Mouse (Mus musculus) hematopoietic stem cell, adult 5-6 weeks (primary cell): Measurements from ENCODE around the gene Tenm4. TPM values are rescaled to one million over a fixed set of nuclear protein-coding genes. Genes with fewer than 3 reads are reported as not detected.

Experiments
- ATAC-seq, 2 experiments: fragments of 125-278 bp in 1 of 2; replicated peaks in 1 of 2; 2 replicates each; pipeline ENCODE4 v1.8.0; 2016 to 2017; ENCODE audit warnings: inconsistent platforms in 2 of 2, mild to moderate bottlenecking in 2 of 2, moderate number of reproducible peaks in 2 of 2, low read depth in 1 of 2, moderate TSS enrichment in 1 of 2; ENCODE audit not compliant: low FRiP score in 2 of 2, poor library complexity in 2 of 2, severe bottlenecking in 2 of 2, insufficient read depth in 1 of 2, low TSS enrichment in 1 of 2
- total RNA-seq: library from RNA; stranded (forward); fragments of 172-1452, 232-1000 nt; gene quantifications from 2 replicates; pipeline ENCODE4 v1.2.3, GENCODE M21; 2017

Gene Tenm4
- total RNA-seq, 1 experiment from 2014 or later: not detected

- ATAC-seq: no peak
Observed at GRCm38 (mm10) chr7:96511953-96512511, 341.0 kb downstream of the Tenm4 start.

- peak; percentile 65 to 88 for ATAC-seq
Observed at GRCm38 (mm10) chr7:96519216-96519615, 348.2 kb downstream of the Tenm4 start.

GRCm38 (mm10) chr7:96521956-96522355 is 350.9 kb downstream of the Tenm4 start:
- ATAC-seq: no peak

DNA sequence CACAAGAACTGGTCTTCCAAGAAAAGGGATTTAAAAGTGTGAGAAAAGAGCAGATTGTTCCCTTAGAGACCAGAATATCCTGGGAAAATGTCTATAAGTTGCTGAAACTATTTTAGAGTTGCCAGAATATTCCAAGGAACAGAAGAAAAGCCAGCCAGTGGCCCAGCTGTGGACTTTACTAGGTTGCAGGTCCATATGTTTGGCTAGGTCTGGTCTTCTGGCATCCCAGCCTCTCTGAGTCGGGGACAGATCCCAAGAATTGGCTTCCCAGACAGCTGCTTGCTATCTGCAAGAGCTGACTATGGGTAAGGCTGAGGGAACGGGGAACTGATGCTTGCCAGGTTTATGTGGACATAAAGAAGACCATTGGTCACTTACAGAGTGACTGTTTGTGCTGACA is 352.6 kb downstream of the Tenm4 start:
- no peak for ATAC-seq

DNA sequence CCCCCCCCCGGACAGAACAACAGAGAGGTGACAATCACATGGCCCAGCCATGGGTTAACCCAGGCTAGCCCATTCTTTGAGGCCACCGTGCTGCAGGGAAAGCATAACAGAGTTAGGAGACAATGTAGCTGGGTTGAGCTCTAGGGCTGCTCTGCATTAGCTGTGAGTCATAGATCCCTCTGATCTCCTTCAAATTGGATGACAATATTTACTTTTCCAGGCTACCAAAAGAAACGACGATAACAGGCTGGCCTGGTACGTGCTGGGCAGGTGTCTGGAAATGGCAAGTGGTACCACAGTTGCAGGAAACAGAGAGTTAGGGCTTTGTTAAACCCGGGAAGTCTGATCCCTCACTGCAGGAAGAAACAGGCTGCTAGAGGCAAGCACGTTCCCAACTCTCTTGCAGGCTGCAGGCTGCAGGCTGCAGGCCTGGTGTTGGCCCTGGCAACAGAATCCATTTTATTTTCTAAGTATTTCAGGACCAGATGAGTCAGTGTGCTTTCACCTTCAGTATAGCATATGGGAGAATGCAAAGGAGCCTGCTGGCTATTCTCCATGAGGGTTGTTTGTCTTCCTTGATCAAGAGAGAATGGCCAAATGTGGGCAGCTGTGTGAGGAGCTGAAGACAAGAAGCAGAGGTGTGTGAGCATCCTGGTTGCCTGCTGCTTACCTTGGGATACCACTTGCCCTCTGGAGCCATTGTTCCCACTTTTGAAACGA is 353.6 kb downstream of the Tenm4 start:
- no peak for ATAC-seq

- no peak for ATAC-seq
Observed at GRCm38 (mm10) chr7:96525344-96525743, 354.3 kb downstream of the Tenm4 start.

GRCm38 (mm10) chr7:96530571-96531426 is 359.8 kb downstream of the Tenm4 start:
- ATAC-seq: no peak

- no peak for ATAC-seq
Observed at GRCm38 (mm10) chr7:96531954-96532737, 361.1 kb downstream of the Tenm4 start.

- ATAC-seq: no peak
Observed at GRCm38 (mm10) chr7:96532804-96533400, 361.9 kb downstream of the Tenm4 start.

GRCm38 (mm10) chr7:96536313-96536880 is 365.4 kb downstream of the Tenm4 start:
- ATAC-seq: no peak

DNA sequence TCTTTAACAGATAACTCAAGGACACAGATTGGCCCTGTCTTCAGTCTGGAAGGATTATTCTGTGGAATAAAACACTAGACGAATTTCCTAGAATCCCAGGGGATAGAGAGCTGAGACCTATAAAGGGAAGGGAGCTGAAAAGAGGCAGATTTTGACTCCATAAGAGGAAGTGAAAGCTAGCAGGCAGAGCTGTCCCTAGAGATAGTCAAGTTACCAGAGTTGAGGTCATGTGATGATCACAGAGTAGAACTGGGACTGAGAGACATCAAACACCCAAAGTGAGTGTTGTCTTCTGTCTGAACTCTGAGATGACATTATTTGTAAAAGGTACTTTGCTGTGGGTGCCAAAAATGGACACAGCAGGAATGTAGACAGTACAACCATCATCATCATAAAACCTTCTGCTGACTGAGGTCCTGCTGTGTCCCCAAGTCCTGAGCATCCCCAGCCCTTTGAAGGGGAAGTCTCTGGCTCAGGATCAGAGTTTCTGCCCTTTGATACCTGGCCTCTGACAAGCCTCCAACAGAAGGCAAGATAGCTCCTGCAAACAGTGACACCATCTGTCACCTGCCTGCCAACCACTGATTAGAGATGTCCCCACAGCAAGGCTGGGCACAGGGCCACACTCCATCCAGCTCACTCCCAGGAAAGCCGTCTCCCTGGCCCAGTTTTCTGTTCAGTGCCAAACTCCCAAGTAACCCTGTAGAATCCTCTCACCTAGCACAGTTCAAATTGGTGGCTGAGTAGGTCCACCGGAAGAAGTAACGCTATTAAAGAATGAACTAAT is 368.4 kb downstream of the Tenm4 start:
- 0 out of 4 replicates have a peak, but pooled peaks of 1 of the 2 experiments have one; percentile 13 for ATAC-seq

GRCm38 (mm10) chr7:96540458-96541096 is 369.5 kb downstream of the Tenm4 start:
- 0 out of 4 replicates have a peak, but pooled peaks of 1 of the 2 experiments have one; percentile 1 for ATAC-seq

DNA sequence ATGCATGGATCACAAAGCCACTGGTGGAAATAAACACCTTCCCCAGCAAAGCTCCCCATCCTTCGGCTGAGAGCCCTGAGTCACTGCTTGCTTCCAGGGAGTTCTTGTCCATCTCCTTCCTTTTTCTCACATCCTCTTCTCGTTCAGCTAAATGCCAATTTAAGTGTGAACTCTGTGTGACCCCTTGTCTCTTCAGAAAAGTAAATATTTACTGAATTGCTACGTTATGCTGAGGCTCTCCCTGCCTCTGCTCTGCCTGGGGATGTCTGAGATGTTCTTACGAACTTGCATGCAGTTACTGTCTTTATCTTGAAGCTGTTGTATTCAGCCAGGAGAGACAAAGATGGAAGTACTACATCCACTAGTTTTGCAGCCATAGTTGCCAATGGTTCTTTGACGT is 374.9 kb downstream of the Tenm4 start:
- ATAC-seq: no peak

DNA sequence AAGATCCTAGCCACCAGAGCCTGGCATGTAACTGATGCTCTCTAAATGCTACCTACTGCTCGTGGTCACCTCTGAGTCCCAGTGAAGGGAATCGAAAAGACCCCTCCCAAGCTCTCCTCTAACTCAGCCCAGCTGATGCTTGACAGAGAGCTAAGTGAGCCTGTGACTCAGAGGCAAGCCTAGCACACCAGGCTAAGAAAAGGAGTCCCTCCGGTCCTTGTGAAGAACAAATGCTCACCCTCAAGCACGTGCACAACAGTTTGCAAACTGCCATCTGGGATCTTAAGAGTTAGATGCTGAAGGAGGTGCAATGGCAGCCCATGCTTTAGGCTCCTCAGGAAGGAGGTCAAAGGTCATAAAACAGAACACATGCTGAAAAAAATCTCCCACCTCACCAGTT is 380.8 kb downstream of the Tenm4 start:
- no peak for ATAC-seq

DNA sequence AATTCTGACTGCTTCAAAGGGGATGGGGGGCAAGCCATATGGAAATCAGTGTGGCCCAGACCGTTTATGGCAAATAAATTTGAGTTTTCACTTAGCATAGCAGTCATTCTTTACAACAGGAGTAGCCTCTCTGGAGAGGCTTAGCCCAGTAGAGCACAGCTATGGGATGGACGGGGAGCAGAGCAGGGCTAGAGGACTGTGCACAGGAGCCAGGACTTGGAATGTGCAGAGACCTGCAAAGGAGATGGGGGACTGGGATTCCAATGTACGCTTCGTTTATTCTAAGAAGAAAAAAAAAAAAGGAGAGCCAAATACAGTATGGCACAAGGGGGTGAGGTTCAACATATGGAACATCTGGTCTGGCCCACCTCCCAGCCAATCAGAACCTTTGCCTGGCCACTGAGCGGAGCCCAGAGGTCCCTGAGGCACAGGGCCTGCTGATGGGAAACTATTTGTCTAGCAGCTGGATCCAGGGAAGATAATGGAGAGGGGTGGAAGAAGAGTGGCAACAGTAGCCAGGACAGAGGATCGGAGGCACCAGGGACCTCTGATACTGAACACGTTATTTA is 381.3 kb downstream of the Tenm4 start:
- ATAC-seq: no peak
